Mouse (Mus musculus) hindbrain, embryonic 14.5 days (tissue): ENCODE data around the gene Tacr2. TPM values are rescaled to one million over a fixed set of nuclear protein-coding genes. Genes with fewer than 3 reads are reported as not detected.

ENCODE experiments used
- ATAC-seq: fragments of 200-750 bp; cut with Nextera tagmentation; 2 replicates; pipeline ENCODE4 v1.8.0; 2017; ENCODE audit warnings: moderate number of reproducible peaks, mild to moderate bottlenecking, moderate TSS enrichment, moderate library complexity; ENCODE audit not compliant: low FRiP score
- DNase-seq: peaks from one replicate; pipeline ENCODE4 v3.0.0-alpha.2; 2015; ENCODE audit warnings: low spot score
- H3K27ac ChIP-seq: fragments of 300-500 bp; sonication (generic); 2 replicates; pipeline ENCODE4 v1.5.1; 2014; ENCODE audit warnings: mild to moderate bottlenecking, moderate library complexity
- H3K27me3 ChIP-seq: fragments of 300-500 bp; sonication (generic); 2 replicates; pipeline ENCODE4 v1.6.1; 2014; ENCODE audit warnings: mild to moderate bottlenecking, low read length, mixed read lengths; ENCODE audit not compliant: control insufficient read depth, insufficient read depth
- H3K36me3 ChIP-seq: fragments of 300-500 bp; sonication (generic); replicated peaks from 2 replicates; pipeline ENCODE4 v1.6.1; 2014; ENCODE audit not compliant: control insufficient read depth, insufficient read depth
- H3K4me1 ChIP-seq: fragments of 300-500 bp; sonication (generic); replicated peaks from 2 replicates; pipeline ENCODE4 v1.6.1; 2014; ENCODE audit warnings: antibody characterized with exemption, low read length, mixed read lengths; ENCODE audit not compliant: control insufficient read depth, insufficient read depth
- H3K4me2 ChIP-seq: fragments of 300-500 bp; sonication (generic); replicated peaks from 2 replicates; pipeline ENCODE4 v1.6.1; 2014; ENCODE audit warnings: mild to moderate bottlenecking, moderate library complexity
- H3K4me3 ChIP-seq: fragments of 300-500 bp; sonication (generic); replicated peaks from 2 replicates; pipeline ENCODE4 v1.5.1; 2014; ENCODE audit warnings: mild to moderate bottlenecking, low read length
- H3K9ac ChIP-seq: fragments of 300-500 bp; sonication (generic); 2 replicates; pipeline ENCODE4 v1.6.1; 2014
- H3K9me3 ChIP-seq: fragments of 300-500 bp; sonication (generic); 2 replicates; pipeline ENCODE4 v1.6.1; 2016; ENCODE audit warnings: low read length; ENCODE audit not compliant: control insufficient read depth
- WGBS: fragments of 180-500 bp; shearing (Covaris S2); extraction: QIAGEN DNeasy Blood & Tissue Kit; methylation state at CpG from one replicate; pipeline ENCODE4 v1.1.7; 2014; 5-methylcytosine and 5-hydroxymethylcytosine counted together
- polyA plus RNA-seq: library from polyadenylated mRNA; unstranded; fragments of >200 nt; fragmentation: Nextera tagmentation; extraction: Ambion mirVana; gene quantifications from 2 replicates; pipeline ENCODE4 v1.2.1, GENCODE M21; 2014

The Tacr2 gene
- polyA plus RNA-seq, 1 experiment from 2014 or later: 0.19 TPM

GRCm38 (mm10) chr10:62252496-62253235 is 428 bp downstream of the Tacr2 start:
- Histone ChIP-seq H3K27ac (no peak overlapping the region), H3K4me1 (no peaks in the 10 kb centered on the region), H3K4me2 (no peak overlapping the region), H3K9ac (no peak overlapping the region), H3K9me3 (no peaks in the 10 kb centered on the region), H3K36me3 (no peaks in the 10 kb centered on the region), H3K27me3 (no peaks in the 10 kb centered on the region), H3K4me3 (no peak overlapping the region)
- 89% methylated on average over 27 of the region's 27 CpGs for WGBS
- ATAC-seq (no peak), DNase-seq (no peak)

DNA sequence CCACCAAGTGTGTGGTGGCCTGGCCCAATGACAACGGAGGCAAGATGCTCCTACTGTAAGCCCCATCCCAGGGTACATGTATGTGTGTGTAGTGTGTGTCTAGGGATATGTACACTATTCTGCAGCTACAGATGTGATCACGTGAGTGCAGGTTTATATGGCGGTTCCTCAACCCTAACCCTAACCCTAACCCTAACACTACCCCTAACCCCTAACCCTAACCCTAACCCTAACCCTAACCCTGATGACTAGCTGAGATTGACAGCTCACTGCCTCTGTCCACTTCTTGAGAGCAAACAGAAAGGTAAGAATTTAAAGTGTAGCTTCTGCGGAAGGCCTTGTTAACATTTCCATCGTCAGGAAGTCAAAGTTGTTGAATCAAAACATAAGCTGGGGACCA is 6.1 kb downstream of the Tacr2 start:
- H3K9ac ChIP-seq: no peak overlapping the region
- H3K27ac ChIP-seq: no peak overlapping the region
- no peak overlapping the region for H3K4me3 ChIP-seq
- H3K4me2 ChIP-seq: no peak overlapping the region
- no peaks in the 10 kb centered on the region for H3K9me3 ChIP-seq
- no peak for ATAC-seq
- no peaks in the 10 kb centered on the region for H3K4me1 ChIP-seq
- no peaks in the 10 kb centered on the region for H3K27me3 ChIP-seq
- no peaks in the 10 kb centered on the region for H3K36me3 ChIP-seq
- 95% methylated on average over 5 of the region's 5 CpGs for WGBS
- no peak for DNase-seq

GRCm38 (mm10) chr10:62261115-62261886 is 9.1 kb downstream of the Tacr2 start:
- Histone ChIP-seq H3K9me3 (no peaks in the 10 kb centered on the region), H3K36me3 (no peaks in the 10 kb centered on the region)
- 21% methylated on average over 18 of the region's 18 CpGs for WGBS

DNA sequence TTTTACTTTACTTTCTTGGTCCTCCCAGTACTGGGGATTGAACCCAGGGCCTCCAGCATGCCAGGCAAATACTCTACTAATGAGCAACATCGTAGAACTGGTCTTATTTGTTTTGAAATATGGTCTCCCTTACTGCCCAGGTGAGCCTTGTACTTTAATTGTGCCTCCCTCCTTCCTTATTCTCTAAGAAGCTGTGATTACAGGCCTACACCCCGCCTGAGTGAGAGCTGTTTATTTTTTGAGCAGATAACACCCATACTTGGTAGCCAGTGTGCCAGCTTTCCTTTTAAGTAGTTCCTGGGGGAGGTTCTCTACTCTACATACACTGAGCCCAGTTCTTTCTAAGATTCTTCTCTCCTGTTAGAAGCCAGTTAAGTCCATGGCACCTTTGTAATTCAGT is 12.1 kb downstream of the Tacr2 start:
- Histone ChIP-seq H3K27me3 (no peaks in the 10 kb centered on the region), H3K36me3 (peaks cover 9% of the 10 kb centered on the region), H3K4me1 (no peaks in the 10 kb centered on the region), H3K4me3 (no peak overlapping the region), H3K4me2 (no peak overlapping the region), H3K27ac (no peak overlapping the region), H3K9me3 (no peaks in the 10 kb centered on the region), H3K9ac (no peak overlapping the region)
- WGBS: 90% methylated on average over 2 of the region's 2 CpGs
- no peak for ATAC-seq
- DNase-seq: no peak

More at GRCm38 (mm10) chr10:62261115-62261886, 9.1 kb downstream of the Tacr2 start:
- Histone ChIP-seq H3K27ac (no peak overlapping the region), H3K27me3 (no peaks in the 10 kb centered on the region), H3K4me1 (no peaks in the 10 kb centered on the region), H3K4me2 (no peak overlapping the region), H3K9ac (no peak overlapping the region), H3K4me3 (no peak overlapping the region)
- peak; percentile 69 for DNase-seq
- ATAC-seq: peak; percentile 57; the same call in 1 of the 2 replicates

GRCm38 (mm10) chr10:62269278-62269677 is 17.0 kb downstream of the Tacr2 start:
- no peak overlapping the region for H3K27ac ChIP-seq
- H3K27me3 ChIP-seq: no peaks in the 10 kb centered on the region
- ATAC-seq (no peak), DNase-seq (no peak)
- H3K36me3 ChIP-seq: peaks cover 50% of the 10 kb centered on the region
- no peak overlapping the region for H3K9ac ChIP-seq
- no peaks in the 10 kb centered on the region for H3K9me3 ChIP-seq
- no peak overlapping the region for H3K4me2 ChIP-seq
- no peaks in the 10 kb centered on the region for H3K4me1 ChIP-seq
- 87% methylated on average over 16 of the region's 16 CpGs for WGBS
- no peak overlapping the region for H3K4me3 ChIP-seq

DNA sequence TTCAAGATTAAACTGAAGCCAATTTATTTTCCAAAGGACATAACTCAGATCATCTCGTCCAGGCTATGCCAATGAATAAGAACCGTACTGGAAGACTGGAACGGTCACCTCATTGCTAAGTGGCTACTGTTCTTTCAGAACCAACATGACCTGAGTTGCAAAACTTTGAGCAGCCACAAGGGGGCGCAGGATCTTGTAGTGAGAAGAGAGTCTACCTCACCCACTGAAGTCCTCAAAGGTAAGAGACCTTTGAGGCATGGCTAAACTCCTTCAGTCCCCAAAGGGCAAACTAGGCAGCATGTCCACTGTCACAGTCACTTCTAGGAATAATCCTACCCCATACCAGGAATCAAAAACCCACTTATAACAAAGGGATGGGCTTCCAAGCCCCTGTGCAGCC is 23.0 kb downstream of the Tacr2 start:
- Histone ChIP-seq H3K9me3 (no peaks in the 10 kb centered on the region), H3K27me3 (no peaks in the 10 kb centered on the region), H3K36me3 (peaks cover 65% of the 10 kb centered on the region), H3K27ac (no peak overlapping the region), H3K4me1 (no peaks in the 10 kb centered on the region), H3K4me2 (no peak overlapping the region), H3K9ac (no peak overlapping the region), H3K4me3 (no peak overlapping the region)
- WGBS: 41% methylated on average over 4 of the region's 4 CpGs
- ATAC-seq (no peak), DNase-seq (peak; percentile 88)

DNA sequence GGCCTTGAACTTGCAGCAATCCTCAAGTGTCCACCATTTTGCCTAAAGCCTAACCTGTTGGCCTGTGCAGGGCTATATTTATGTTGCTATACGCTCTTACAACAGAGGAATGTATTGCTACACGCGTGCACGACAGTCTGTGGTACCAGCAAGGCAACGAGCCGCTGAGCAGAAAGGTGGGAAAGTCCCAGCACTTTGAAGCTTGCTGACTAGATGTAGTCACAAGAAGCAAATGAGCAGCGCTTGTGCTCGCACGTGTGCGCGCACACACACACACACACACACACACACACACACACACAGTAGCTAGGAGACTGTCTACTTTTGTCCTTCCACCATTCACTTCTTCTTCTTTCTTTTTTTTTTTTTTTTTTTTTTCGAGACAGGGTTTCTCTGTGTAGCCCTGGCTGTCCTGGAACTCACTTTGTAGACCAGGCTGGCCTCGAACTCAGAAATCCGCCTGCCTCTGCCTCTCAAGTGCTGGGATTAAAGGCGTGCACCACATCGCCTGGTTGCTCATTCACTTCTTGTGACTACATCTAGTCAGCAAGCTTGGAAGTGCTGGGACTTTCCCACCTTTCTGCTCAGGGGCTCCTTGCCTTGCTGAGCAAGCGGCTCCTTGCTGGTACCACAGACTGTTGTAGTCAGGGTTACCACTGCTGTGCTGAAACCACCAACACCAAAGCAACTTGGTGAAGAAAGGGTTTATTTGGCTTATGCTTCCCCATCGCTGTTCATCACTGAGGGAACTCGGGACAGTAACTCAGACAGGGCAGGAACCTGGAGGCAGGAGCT is 25.5 kb downstream of the Tacr2 start:
- no peaks in the 10 kb centered on the region for H3K27me3 ChIP-seq
- no peaks in the 10 kb centered on the region for H3K9me3 ChIP-seq
- H3K4me2 ChIP-seq: no peak overlapping the region
- H3K27ac ChIP-seq: no peak overlapping the region
- ATAC-seq: no peak
- peaks cover 71% of the 10 kb centered on the region for H3K36me3 ChIP-seq
- no peak overlapping the region for H3K9ac ChIP-seq
- WGBS: 92% methylated on average over 18 of the region's 19 CpGs
- H3K4me3 ChIP-seq: no peak overlapping the region
- no peak for DNase-seq
- H3K4me1 ChIP-seq: no peaks in the 10 kb centered on the region

DNA sequence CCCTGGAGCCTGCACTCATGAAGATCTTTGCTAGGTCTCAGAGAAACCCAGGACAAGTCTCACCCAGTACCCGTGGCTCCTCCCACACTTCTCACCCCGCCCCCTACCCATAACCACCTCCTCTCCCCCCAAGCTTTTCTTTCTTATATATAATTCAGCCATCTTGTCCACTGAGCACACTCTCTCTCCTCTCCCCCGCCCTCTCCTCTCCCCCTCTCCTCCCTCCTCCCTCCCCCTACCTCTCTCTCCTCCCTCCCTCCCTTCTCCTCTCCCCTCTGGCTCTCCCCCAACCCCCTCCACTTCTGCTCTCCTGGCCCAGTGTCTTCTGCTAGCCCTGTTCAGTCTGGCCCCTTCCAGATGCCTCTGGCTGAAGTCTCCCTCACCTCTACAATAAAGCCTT is 26.8 kb downstream of the Tacr2 start:
- Histone ChIP-seq H3K4me1 (no peaks in the 10 kb centered on the region), H3K9ac (no peak overlapping the region), H3K9me3 (no peaks in the 10 kb centered on the region), H3K27ac (no peak overlapping the region), H3K36me3 (peaks cover 73% of the 10 kb centered on the region), H3K4me2 (no peak overlapping the region), H3K27me3 (no peaks in the 10 kb centered on the region), H3K4me3 (no peak overlapping the region)
- DNase-seq (no peak), ATAC-seq (no peak)
- 63% methylated on average over 3 of the region's 3 CpGs for WGBS

GRCm38 (mm10) chr10:62279671-62280070 is 27.4 kb downstream of the Tacr2 start:
- H3K27ac ChIP-seq: no peak overlapping the region
- no peaks in the 10 kb centered on the region for H3K9me3 ChIP-seq
- ATAC-seq (no peak), DNase-seq (no peak)
- no peak overlapping the region for H3K4me3 ChIP-seq
- WGBS: 91% methylated on average over 4 of the region's 4 CpGs
- no peaks in the 10 kb centered on the region for H3K27me3 ChIP-seq
- H3K36me3 ChIP-seq: peaks cover 73% of the 10 kb centered on the region
- no peak overlapping the region for H3K9ac ChIP-seq
- no peaks in the 10 kb centered on the region for H3K4me1 ChIP-seq
- no peak overlapping the region for H3K4me2 ChIP-seq
